Mouse (Mus musculus): ENCODE results near the gene Tnfsf15.

DNA sequence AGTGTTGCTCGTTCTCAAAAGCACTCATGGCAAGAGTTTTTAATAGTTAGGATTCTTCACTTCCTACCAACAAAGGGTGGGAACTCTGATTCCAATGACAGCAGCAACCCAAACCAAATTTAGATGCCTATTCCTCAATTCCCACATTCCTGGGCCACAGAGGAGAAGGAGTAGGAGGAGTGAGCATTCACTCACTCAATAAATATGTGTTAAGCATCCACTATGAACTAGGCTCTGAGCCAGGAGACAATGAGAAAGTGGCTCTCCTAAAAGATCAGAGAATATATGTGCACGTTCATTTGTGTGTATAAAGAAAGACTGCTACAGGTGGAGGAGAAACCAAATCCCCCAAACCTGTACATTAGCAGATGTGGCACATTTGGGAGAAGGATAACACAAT, 40.6 kb upstream of the Tnfsf15 start:
- TF ChIP-seq POLR2A (IDR thresholded peaks at IDR 0.05; ENCODE audit: low read depth, low read length) (no peak), IRF4 (IDR thresholded peaks at IDR 0.05; ENCODE audit: low read depth, low read length) (no peak), CTCF (conservative IDR thresholded peaks at IDR 0.05 in 1 of 2, IDR thresholded peaks at IDR 0.05 in 1 of 2; ENCODE audit: low read depth in 2 of 2, low read length in 2 of 2) (no peak), BHLHE40 (IDR thresholded peaks at IDR 0.05; ENCODE audit: low read depth, low read length) (no peak), TCF12 (IDR thresholded peaks at IDR 0.05; ENCODE audit: low read depth, low read length) (no peak), USF2 (conservative IDR thresholded peaks at IDR 0.05; ENCODE audit: low read depth, low read length) (no peak), MAZ (IDR thresholded peaks at IDR 0.05; ENCODE audit: low read depth, low read length) (no peak), SIN3A (IDR thresholded peaks at IDR 0.05; ENCODE audit: low read length) (no peak), NRF1 (IDR thresholded peaks at IDR 0.05; ENCODE audit: low read depth, low read length) (no peak)

Measured in CH12.LX (cell line).